Mouse (Mus musculus) neutrophil, adult 83 days (primary cell): Measurements from ENCODE around the gene Slc25a5. TPM values are rescaled to one million over a fixed set of nuclear protein-coding genes. Genes with fewer than 3 reads are reported as not detected.

Source experiments
- total RNA-seq, 2 experiments: library from RNA; stranded (reverse); gene quantifications; one replicate each; pipeline ENCODE4 v1.2.4; 2023

The Slc25a5 gene
- 100 to 1,000 TPM; 318 to 354 TPM for total RNA-seq

DNA sequence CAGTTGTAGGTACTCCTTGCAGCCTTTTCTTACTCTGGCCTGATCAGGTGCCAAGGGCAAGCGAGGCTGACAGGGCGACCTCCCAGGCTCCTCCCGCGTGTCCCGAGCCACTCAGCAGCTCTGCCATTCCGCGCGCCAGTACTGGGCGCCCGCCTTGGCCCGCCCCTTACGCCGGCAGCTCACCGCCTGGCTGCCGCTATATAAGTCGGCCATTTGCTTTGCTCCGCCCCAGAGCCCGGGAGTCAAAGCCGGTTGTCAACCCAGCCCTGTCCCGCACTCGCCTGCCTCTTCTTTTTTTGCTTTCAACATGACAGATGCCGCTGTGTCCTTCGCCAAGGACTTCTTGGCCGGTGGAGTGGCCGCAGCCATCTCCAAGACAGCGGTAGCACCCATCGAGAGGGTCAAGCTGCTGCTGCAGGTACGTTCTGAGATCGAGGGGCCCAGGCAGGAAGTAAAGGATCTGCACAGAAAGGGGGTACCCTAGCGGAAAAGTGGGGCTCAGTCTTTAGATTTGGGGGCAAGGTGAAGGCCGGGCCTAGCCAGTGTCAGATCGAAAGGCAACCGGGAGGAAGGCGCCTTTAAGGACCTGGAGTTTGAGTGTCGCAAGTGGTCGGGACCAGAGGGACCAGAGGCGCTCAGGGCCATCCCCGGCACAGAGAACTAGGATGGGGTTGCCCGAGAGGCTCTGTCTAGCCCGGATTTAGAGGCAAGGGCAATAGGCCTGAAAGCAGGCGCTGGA, at the start of gene Slc25a5:
Slc25a5 (plus strand) TSS at position 228 of the 739 bp plus-strand sequence.

Other genes with a start within 250 kb of the Slc25a5 start
- gene Pgrmc1, start 197.4 kb upstream of the Slc25a5 start, total RNA-seq = 10 to 100 TPM; 16.7 to 17.7 TPM
- gene Akap17b, start 150.3 kb upstream of the Slc25a5 start, total RNA-seq = 1 to 10 TPM in 1 of 2 experiments, under 1 TPM in 1; 0.68 to 1.4 TPM
- 1 to 10 TPM; 1.9 to 2.2 TPM for gene Slc25a43, start 52.0 kb upstream of the Slc25a5 start, total RNA-seq
- 10 to 100 TPM; 55.4 to 61.6 TPM for gene Ube2a, start 78.2 kb downstream of the Slc25a5 start, total RNA-seq
- 10 to 100 TPM; 23.0 to 24.8 TPM for gene C330007P06Rik, start 78.5 kb downstream of the Slc25a5 start, total RNA-seq
- 1 to 10 TPM; 3.0 to 3.3 TPM for gene Nkrf, start 107.2 kb downstream of the Slc25a5 start, total RNA-seq
- 10 to 100 TPM; 23.0 to 23.9 TPM for gene Sept6, start 196.1 kb downstream of the Slc25a5 start, total RNA-seq